Mouse (Mus musculus) CH12.LX (cell line): Measurements from ENCODE around the gene Vwa5b1. TPM values are rescaled to one million over a fixed set of nuclear protein-coding genes. Genes with fewer than 3 reads are reported as not detected.

Source experiments
- DNase-seq: peaks from one replicate; pipeline ENCODE4 v3.0.0-alpha.2; 2013; ENCODE audit errors: extremely low read depth
- H3K27ac ChIP-seq: 2 replicates; pipeline ENCODE4 v1.5.1; 2012; ENCODE audit warnings: low read depth, mild to moderate bottlenecking, control low read depth, moderate library complexity; ENCODE audit not compliant: insufficient read depth
- H3K27me3 ChIP-seq: replicated peaks from 2 replicates; pipeline ENCODE3; 2012; ENCODE audit warnings: inconsistent platforms
- H3K36me3 ChIP-seq, 2 experiments: replicated peaks in 1 of 2; 2 replicates each; pipeline versions ENCODE3 to v1.6.1; 2012; ENCODE audit warnings: inconsistent platforms in 1 of 2, low read length in 1 of 2, mild to moderate bottlenecking in 1 of 2, mixed read lengths in 1 of 2, moderate library complexity in 1 of 2; ENCODE audit not compliant: control insufficient read depth in 1 of 2, insufficient read depth in 1 of 2
- H3K4me1 ChIP-seq, 2 experiments: 2 replicates each; pipeline ENCODE4 v1.6.1; 2012; ENCODE audit warnings: inconsistent platforms in 1 of 2, moderate library complexity in 1 of 2; ENCODE audit not compliant: insufficient read depth in 2 of 2, control insufficient read depth in 1 of 2
- H3K4me2 ChIP-seq: 2 replicates; pipeline ENCODE4 v1.6.1; 2012; ENCODE audit warnings: low read depth, mild to moderate bottlenecking, control low read depth; ENCODE audit not compliant: poor library complexity, insufficient read depth, severe bottlenecking
- H3K4me3 ChIP-seq, 3 experiments: fragments of 150-350 bp in 1 of 3; sonication (generic) in 1 of 3; replicated peaks in 1 of 3; 2 replicates each; pipeline versions ENCODE3 to v1.5.1; 2011 to 2012; ENCODE audit warnings: low read depth in 2 of 3, low read length in 2 of 3, mild to moderate bottlenecking in 2 of 3, moderate library complexity in 2 of 3, control low read depth in 1 of 3, improper control_type of control experiment in 1 of 3, inconsistent platforms in 1 of 3, mixed read lengths in 1 of 3; ENCODE audit not compliant: poor library complexity in 1 of 3
- H3K79me2 ChIP-seq: replicated peaks from 2 replicates; pipeline ENCODE4 v1.6.1; 2012; ENCODE audit warnings: mild to moderate bottlenecking, moderate library complexity; ENCODE audit not compliant: control insufficient read depth, poor library complexity, insufficient read depth, severe bottlenecking; ENCODE audit errors: extremely low read depth
- H3K9ac ChIP-seq: 2 replicates; pipeline ENCODE4 v1.6.1; 2012; ENCODE audit warnings: low read depth, mild to moderate bottlenecking, control low read depth, moderate library complexity; ENCODE audit not compliant: insufficient read depth
- H3K9me3 ChIP-seq: replicated peaks from 2 replicates; pipeline ENCODE3; 2012; ENCODE audit warnings: low read length, inconsistent platforms, mixed read lengths
- BHLHE40 ChIP-seq: IDR thresholded peaks from 2 replicates; pipeline ENCODE4 v1.6.1; 2011; ENCODE audit warnings: mild to moderate bottlenecking, low read depth, low read length, improper control_type of control experiment
- CHD2 ChIP-seq: IDR thresholded peaks from 2 replicates; pipeline ENCODE4 v1.6.1; 2011; ENCODE audit warnings: low read length, improper control_type of control experiment
- CTCF ChIP-seq, 2 experiments: IDR thresholded peaks in 1 of 2; conservative IDR thresholded peaks in 1 of 2; 2 replicates each; pipeline ENCODE4 v1.5.1; 2011 to 2012; ENCODE audit warnings: low read depth in 2 of 2, low read length in 2 of 2, improper control_type of control experiment in 1 of 2, inconsistent platforms in 1 of 2, mild to moderate bottlenecking in 1 of 2, moderate library complexity in 1 of 2
- E2F4 ChIP-seq: IDR thresholded peaks from 2 replicates; pipeline ENCODE4 v1.6.1; 2011; ENCODE audit warnings: low read depth, low read length, improper control_type of control experiment; ENCODE audit not compliant: insufficient replicate concordance
- HCFC1 ChIP-seq: IDR thresholded peaks from 2 replicates; pipeline ENCODE4 v1.6.1; 2012; ENCODE audit warnings: low read depth, mild to moderate bottlenecking, inconsistent platforms, low read length, improper control_type of control experiment
- IRF4 ChIP-seq: IDR thresholded peaks from 2 replicates; pipeline ENCODE4 v1.6.1; 2014; ENCODE audit warnings: low read depth, mild to moderate bottlenecking, inconsistent platforms, low read length, improper control_type of control experiment
- JUN ChIP-seq: IDR thresholded peaks from 2 replicates; pipeline ENCODE4 v1.6.1; 2011; ENCODE audit warnings: low read depth, mild to moderate bottlenecking, low read length, improper control_type of control experiment, moderate library complexity; ENCODE audit not compliant: insufficient read depth
- KAT2A ChIP-seq: IDR thresholded peaks from 2 replicates; pipeline ENCODE4 v1.6.1; 2012; ENCODE audit warnings: low read length, improper control_type of control experiment, inconsistent platforms; ENCODE audit not compliant: insufficient replicate concordance
- MAFK ChIP-seq: IDR thresholded peaks from 2 replicates; pipeline ENCODE4 v1.6.1; 2011; ENCODE audit warnings: low read length, improper control_type of control experiment; ENCODE audit not compliant: insufficient replicate concordance
- MAX ChIP-seq: IDR thresholded peaks from 2 replicates; pipeline ENCODE4 v1.6.1; 2011; ENCODE audit warnings: low read length, improper control_type of control experiment
- MAZ ChIP-seq: IDR thresholded peaks from 2 replicates; pipeline ENCODE4 v1.6.1; 2012; ENCODE audit warnings: low read depth, mild to moderate bottlenecking, inconsistent platforms, low read length, improper control_type of control experiment, moderate library complexity
- MXI1 ChIP-seq: IDR thresholded peaks from 2 replicates; pipeline ENCODE4 v1.6.1; 2011; ENCODE audit warnings: mild to moderate bottlenecking, low read depth, low read length, improper control_type of control experiment
- PAX5 ChIP-seq: IDR thresholded peaks from 2 replicates; pipeline ENCODE4 v1.6.1; 2012; ENCODE audit warnings: low read length, inconsistent platforms, mixed read lengths
- POLR2A ChIP-seq: IDR thresholded peaks from 2 replicates; pipeline ENCODE4 v1.6.1; 2011; ENCODE audit warnings: low read depth, mild to moderate bottlenecking, improper control_type of control experiment, low read length
- RCOR1 ChIP-seq: conservative IDR thresholded peaks from 2 replicates; pipeline ENCODE4 v1.6.1; 2012; ENCODE audit warnings: low read depth, mild to moderate bottlenecking, inconsistent platforms, low read length, improper control_type of control experiment
- TBP ChIP-seq: conservative IDR thresholded peaks from 2 replicates; pipeline ENCODE4 v1.6.1; 2011; ENCODE audit warnings: low read depth, low read length, improper control_type of control experiment
- USF2 ChIP-seq: conservative IDR thresholded peaks from 2 replicates; pipeline ENCODE4 v1.6.1; 2011; ENCODE audit warnings: low read depth, low read length, improper control_type of control experiment
- ZNF384 ChIP-seq: IDR thresholded peaks from 2 replicates; pipeline ENCODE4 v1.6.1; 2012; ENCODE audit warnings: low read depth, low read length, improper control_type of control experiment, inconsistent platforms
- dilution Hi-C: fragments of 300-500 bp; cut with MboI; formaldehyde crosslinking; loops from 2 replicates; pipeline ENCODE4 v1.14.3; 2020; ENCODE audit warnings: low sequenced_read_pairs; ENCODE audit not compliant: extremely low pct_unique_long_range_greater_than_20kb, extremely low pct_ligation_motif_present
- in situ Hi-C: fragments of 300-500 bp; cut with MboI; formaldehyde crosslinking; loops from 3 replicates; pipeline ENCODE4 v1.14.3; 2019; ENCODE audit warnings: low sequenced_read_pairs, low pct_ligation_motif_present, low pct_unique_long_range_greater_than_20kb, mixed read lengths
- polyA plus RNA-seq: library from polyadenylated mRNA; unstranded; fragments of >175 nt; gene quantifications from 2 replicates; pipeline ENCODE4 v1.2.1, GENCODE M21; 2012; ENCODE audit warnings: low read depth; ENCODE audit not compliant: insufficient read length
- total RNA-seq, 2 experiments: library from RNA; depleted of rRNA; stranded (reverse); fragments of 300-350 nt in 1 of 2; fragments of >200 nt in 1 of 2; gene quantifications; 2 replicates each; pipeline ENCODE4 v1.2.3; 2012 to 2014

The Vwa5b1 gene
- total and polyA plus RNA-seq, 3 experiments: not detected

GRCm38 (mm10) chr4:138554934-138555333 is 80.8 kb downstream of the Vwa5b1 start:
- Histone ChIP-seq H3K4me1 (no peaks in the 10 kb centered on the region), H3K9ac (no peak overlapping the region), H3K4me2 (no peak overlapping the region), H3K27me3 (peaks cover 80% of the 10 kb centered on the region), H3K27ac (no peak overlapping the region), H3K36me3 (no peaks in the 10 kb centered on the region), H3K79me2 (no peaks in the 10 kb centered on the region), H3K9me3 (no peaks in the 10 kb centered on the region), H3K4me3 (no peak overlapping the region)
- dilution Hi-C loops (no loop called here), in situ Hi-C loops (no loop called here)
- TF ChIP-seq JUN (no peak), MAX (no peak), E2F4 (no peak), HCFC1 (no peak), MAFK (no peak), CTCF (conservative IDR thresholded peaks at IDR 0.05 in 1 of 2, IDR thresholded peaks at IDR 0.05 in 1 of 2; ENCODE audit: low read depth in 2 of 2, low read length in 2 of 2) (no peak), USF2 (no peak), POLR2A (no peak), KAT2A (no peak), MXI1 (no peak)
- no peak for DNase-seq

GRCm38 (mm10) chr4:138554302-138554701 is 81.4 kb downstream of the Vwa5b1 start:
- no peaks in the 10 kb centered on the region for H3K9me3 ChIP-seq

DNA sequence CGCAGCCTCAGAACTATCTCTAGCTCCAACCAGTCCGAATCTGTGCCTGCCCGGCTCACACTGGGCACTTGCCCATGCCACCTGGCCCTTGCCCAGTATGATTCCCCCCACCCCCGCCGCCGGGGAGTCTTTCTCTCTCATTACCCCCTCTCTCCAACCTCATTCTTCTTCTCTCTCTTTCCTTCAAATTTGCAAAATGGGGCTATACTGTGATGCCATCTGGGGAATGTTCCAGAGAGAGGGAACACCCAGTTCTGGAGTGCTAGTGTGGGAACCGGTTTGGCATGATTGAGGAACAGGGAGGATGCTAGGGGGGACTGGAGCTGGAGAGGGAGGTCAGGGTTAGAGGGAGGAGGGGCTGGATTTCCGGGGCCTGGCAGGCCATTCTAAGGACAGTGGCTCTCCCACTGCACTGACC is 82.2 kb downstream of the Vwa5b1 start:
- DNase-seq: no peak
- Histone ChIP-seq H3K4me1 (no peaks in the 10 kb centered on the region), H3K4me2 (no peak overlapping the region), H3K27ac (no peak overlapping the region), H3K36me3 (no peaks in the 10 kb centered on the region), H3K27me3 (peaks cover 72% of the 10 kb centered on the region), H3K79me2 (no peaks in the 10 kb centered on the region), H3K9ac (no peak overlapping the region), H3K4me3 (no peak overlapping the region), H3K9me3 (no peaks in the 10 kb centered on the region)
- dilution Hi-C loops: no loop called here
- TF ChIP-seq MXI1: no peak
- no peak for TF ChIP-seq RCOR1
- TF ChIP-seq, all 38 proteins: peak for 0
- in situ Hi-C loops: no loop called here

More at GRCm38 (mm10) chr4:138554302-138554701, 81.4 kb downstream of the Vwa5b1 start:
- Histone ChIP-seq H3K27ac (no peak overlapping the region), H3K27me3 (peaks cover 77% of the 10 kb centered on the region), H3K4me3 (no peak overlapping the region), H3K79me2 (no peaks in the 10 kb centered on the region), H3K9ac (no peak overlapping the region), H3K36me3 (no peaks in the 10 kb centered on the region), H3K4me1 (no peaks in the 10 kb centered on the region), H3K4me2 (no peak overlapping the region)
- DNase-seq: no peak
- dilution Hi-C loops: no loop called here
- in situ Hi-C loops: no loop called here
- TF ChIP-seq BHLHE40: no peak
- TF ChIP-seq PAX5: no peak
- TF ChIP-seq ZNF384: no peak
- TF ChIP-seq POLR2A: no peak
- TF ChIP-seq MAZ: no peak
- TF ChIP-seq TBP: no peak
- TF ChIP-seq RCOR1: no peak
- no peak for TF ChIP-seq JUN
- no peak for TF ChIP-seq IRF4
- no peak for TF ChIP-seq CHD2
